Mouse (Mus musculus) kidney, adult 8-10 months (tissue): Measurements from ENCODE around the gene Cnih3.

ENCODE experiments used
- DNase-seq, 2 experiments: peaks; one replicate each; pipeline ENCODE4 v3.0.0; 2022

Cnih3 gene

DNA sequence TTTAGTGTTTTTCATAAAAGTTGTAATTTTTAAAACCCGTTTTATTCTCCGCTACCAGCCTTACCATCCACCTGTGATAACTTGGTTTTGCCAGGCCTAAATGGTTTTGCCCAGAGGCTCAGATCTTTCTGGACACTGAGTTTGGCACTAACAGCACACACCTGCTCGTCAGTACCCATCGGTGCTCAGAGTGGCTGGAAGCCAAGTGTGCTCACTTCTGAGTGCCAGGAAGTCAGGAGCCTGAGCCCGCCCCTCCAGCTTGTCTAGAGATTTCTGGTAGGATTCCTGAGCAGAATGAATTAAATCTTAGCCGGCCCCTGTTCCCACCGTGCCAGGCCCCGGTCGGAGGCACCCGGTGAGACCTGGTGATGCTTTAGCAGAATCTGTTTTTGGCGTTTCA, 54.9 kb downstream of the Cnih3 start:
- DNase-seq = no peak

GRCm38 (mm10) chr1:181408086-181408975, 55.9 kb downstream of the Cnih3 start:
- DNase-seq = no peak

GRCm38 (mm10) chr1:181409693-181410092, 57.3 kb downstream of the Cnih3 start:
- no peak for DNase-seq

- DNase-seq = no peak
Measured at GRCm38 (mm10) chr1:181410647-181411254, 58.3 kb downstream of the Cnih3 start.

- no peak for DNase-seq
Measured at GRCm38 (mm10) chr1:181414985-181415384, 62.6 kb downstream of the Cnih3 start.

DNA sequence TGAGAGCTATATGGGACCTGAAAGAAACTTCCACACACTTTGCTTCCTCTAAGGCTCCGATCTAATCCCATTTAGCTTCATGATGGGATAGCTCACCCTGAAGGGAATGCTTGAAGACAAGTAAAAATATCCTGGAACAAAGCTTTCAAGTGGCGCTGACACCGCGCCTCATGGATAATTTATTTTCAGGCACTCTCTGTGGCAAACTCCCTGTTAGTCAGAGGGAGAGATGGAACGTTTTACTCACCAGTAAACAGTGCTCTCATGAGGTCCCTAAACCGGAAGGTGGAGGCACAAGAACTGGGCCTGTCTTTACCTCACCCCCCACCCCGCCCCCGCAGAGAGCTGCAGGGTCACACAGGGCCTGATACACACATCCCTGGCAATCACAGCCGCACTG, 64.4 kb downstream of the Cnih3 start:
- no peak for DNase-seq

DNA sequence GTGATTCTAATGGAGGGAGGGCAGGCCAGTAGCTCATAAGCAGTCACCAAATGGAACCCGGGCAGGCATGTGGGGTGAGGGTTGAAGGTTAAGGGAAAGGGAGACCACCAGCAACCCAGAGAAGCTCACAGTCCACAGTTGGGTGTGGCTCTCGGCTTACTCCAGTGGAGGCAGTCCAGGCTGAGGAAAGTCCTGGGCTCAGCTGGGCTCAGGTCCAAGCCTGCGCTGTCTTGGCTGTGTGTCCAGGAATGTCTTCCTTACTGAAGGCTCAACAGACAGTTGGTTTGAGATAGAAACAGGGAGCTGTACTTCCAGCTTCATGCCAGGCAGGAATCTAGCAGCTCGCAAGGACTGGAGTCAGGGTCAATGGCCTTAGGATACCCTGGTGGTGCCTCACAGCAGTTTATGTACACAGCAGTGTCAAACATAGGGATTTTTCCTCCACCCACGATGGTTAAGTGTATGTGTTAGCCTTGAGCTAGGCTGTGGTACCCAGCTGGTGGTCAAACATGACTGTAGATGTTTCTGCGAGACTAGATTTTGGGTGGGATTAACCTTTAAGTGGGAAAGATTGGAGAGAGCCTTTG, 65.6 kb downstream of the Cnih3 start:
- peak; percentile 44 to 60 for DNase-seq

- DNase-seq = no peak
Measured at GRCm38 (mm10) chr1:181420080-181420536, 67.7 kb downstream of the Cnih3 start.

GRCm38 (mm10) chr1:181422796-181423195, 70.4 kb downstream of the Cnih3 start:
- no peak for DNase-seq

- no peak for DNase-seq
Measured at GRCm38 (mm10) chr1:181424922-181425321, 72.5 kb downstream of the Cnih3 start.

- no peak for DNase-seq
Measured at GRCm38 (mm10) chr1:181425388-181425787, 73.0 kb downstream of the Cnih3 start.

DNA sequence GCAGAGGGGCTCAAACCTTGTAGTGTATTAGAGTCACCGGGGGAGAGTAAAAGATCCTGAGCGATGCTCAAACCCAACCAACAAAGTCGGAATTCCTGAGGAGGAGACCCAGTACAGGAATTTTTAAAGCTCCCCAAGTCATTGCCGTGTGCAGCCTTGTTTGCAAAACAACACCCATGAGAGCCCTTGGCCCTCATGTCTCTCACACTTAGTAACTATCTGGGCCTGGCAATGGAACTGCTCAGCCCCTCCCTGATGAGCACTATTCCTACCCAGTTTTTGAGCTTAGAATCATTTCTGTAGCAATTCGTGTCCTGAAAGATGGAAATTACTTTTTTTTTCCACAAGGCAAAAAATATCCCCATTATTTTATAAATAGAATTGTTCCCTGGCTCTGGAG, 74.0 kb downstream of the Cnih3 start:
- DNase-seq = no peak

GRCm38 (mm10) chr1:181433263-181433662, 80.8 kb downstream of the Cnih3 start:
- no peak for DNase-seq

DNA sequence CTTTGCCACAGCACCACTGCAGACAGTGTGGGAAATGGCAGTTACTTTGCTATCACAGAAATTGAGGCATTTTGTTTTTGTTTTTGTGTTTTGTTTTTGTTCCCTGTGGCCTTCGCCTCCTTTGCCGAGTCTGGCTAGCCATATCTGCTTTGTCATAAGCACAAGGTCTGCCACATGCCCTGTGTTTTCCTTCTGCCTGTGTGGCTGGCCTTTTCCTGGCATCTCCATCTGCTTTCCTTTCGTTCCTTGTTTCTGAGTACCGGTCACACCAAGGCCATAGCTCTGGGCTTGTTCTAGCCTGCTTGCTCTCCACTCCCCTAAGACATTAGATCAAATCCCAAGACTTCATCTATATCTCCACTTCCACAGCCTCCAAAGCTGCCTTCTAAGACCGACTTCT, 83.0 kb downstream of the Cnih3 start:
- DNase-seq = no peak

DNA sequence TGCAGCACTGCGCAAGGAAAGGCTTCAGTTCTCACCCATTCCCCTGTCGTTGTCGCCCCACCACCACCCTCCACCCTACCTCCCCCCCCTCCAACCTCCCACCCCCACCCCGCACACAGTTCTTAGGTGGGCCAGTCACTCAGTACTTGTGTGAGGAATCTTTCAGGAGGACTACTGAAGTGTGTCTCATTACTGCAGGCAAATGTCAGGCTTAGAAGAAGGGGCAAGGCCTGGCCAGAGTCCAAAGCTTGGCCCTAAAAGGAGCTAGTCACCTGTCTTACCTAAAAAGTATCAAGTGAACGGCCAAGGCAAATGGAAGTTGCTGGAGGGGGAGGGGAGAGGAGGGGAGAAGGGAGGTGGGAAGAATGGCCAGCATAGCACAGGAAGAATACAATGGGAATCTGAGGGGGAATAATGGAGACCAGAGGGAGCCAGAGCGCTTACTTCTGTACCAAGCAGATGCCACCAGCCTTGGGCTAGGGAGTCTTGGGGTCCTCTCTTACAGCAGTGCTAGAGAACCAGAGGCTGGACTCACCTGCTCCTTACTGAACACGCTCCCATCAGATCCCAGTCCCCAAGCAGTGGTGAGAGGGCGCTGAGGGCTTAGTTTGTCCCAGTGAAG, 88.7 kb downstream of the Cnih3 start:
- DNase-seq = peak; percentile 38 to 41

DNA sequence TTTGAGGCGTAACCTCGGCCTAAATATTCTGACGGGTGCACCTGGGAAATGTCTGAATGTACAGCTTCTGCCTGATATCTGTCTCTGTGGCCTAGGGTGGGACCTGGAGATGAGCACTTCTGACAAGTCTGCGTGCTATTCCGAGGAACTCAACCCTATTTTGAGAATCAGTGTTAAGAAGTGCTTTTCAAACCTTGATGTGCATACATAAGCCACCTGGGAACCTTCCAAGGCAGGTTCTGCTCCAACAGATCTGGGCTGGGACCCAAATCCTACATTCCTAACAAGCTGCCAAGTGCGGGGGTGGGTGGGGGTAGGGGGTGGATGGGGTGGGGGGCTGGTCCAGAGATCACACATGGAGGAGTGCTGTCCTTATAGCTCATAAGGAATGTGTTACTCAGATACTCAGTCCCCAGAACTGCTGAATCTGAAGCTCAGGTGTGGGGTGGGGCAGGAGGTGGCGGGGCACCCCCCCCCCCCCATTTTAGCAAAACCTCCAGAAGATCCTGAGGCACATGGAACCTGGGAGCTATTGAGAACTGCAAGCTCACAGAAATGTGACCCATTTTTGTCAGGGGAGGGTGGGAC, 89.3 kb downstream of the Cnih3 start:
- peak; percentile 37 to 49 for DNase-seq

DNA sequence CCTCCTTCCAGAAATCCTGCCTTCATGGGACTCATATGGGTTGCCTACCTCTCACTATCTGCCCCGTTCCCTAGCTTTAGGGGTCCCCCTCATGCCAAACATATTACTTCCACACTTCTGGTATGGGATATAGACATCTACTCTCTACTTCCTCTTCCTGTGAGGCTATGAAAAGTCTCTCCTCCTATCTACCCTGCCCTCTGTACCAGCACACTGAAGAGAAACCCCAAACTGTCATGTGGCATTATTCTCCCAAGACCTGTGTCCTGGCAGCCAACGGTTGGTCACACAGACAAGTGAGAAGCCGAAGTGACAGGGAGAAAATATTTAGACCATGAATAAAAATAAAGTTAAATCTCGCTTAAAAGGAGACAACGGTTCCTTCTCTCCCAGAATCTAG, 92.6 kb downstream of the Cnih3 start:
- DNase-seq = no peak

DNA sequence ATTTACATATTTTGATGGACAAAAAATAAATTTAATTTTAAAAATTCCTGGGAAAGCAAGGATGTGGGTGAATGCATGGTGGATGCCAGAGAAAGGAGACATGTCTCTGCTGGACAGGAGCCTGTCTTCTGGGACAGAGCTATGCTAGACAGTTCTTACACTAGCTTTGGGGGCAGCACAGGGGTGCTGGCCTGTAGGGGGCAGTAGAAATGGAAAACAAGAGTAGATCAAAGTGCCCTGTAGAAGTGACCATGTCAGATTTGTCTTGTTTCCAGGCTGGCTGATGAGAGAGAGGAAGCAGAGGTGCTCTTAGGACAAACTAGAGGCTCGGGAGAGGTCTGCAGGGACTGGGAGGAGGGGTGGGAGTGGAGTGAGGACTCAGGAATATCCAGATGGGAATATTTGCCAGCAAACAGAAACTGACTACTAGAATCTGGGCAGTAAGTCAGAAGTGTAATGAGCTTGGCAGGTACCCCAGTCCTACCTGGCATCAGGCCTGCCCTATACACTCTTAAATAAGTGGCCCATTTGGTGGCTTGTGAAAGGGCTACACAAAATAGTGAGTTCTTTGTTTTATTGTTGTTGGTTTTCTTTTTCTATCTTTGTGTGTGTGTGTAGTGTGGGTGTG, 93.3 kb downstream of the Cnih3 start:
- peak; percentile 70 to 75 for DNase-seq

- DNase-seq = peak; percentile 54 to 63
Measured at GRCm38 (mm10) chr1:181446591-181447114, 94.2 kb downstream of the Cnih3 start.

- no peak for DNase-seq
Measured at GRCm38 (mm10) chr1:181447576-181447975, 95.1 kb downstream of the Cnih3 start.

GRCm38 (mm10) chr1:181448041-181448440, 95.6 kb downstream of the Cnih3 start:
- no peak for DNase-seq

- no peak for DNase-seq
Measured at GRCm38 (mm10) chr1:181453106-181453505, 100.7 kb downstream of the Cnih3 start.
